ENCODE assay signal across 10 mouse cellular contexts in the genomic region with DNA sequence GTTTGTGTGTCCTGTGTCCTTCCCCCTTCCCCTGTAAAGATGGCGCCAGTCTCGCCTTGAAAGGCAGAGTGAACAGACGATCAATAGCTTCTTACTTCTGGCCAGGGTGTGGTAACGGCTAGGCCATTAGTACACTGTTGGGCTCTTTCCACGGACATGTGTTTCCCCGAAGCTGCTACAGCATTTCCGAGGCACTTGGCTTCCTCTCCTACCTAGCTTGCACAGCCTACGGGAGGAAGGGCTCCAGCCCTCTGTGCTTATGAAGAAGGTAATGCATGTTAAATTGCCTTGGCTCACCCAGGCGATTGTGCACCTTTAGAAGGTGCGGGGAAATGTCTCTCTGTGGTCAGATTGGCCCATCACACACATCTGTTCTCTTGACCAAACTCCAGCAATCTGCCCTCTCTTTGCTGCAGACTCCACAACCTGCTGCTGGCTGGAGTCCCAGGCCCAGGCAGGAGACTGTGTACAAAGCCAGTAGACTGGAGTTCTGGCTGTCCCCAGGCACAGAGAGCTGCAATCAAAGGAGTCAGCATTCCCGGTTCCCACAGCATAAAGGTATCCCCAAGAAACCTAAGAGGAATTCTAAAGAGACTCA.
A peak's percentile ranks its signal among the peaks of the same experiment; 100 is the strongest.
DNase-seq lines count a peak whose midpoint lies in the region; ATAC-seq and TF ChIP-seq lines count a peak whose summit lies in the region.
"Had no signal": no experiment of that assay in that cellular context is flagged by ENCODE, and none has a peak within 500 bp of the region (broad histone marks: within the 10 kb centered on the region; RNA-seq: fewer than 3 reads in every experiment).

No protein-coding gene starts in this region.

- no peak overlapping the region for H3K4me3 ChIP-seq in liver, adult 2 months (ENCODE audit: insufficient read depth, low read depth, low read length)
- no peak overlapping the region for H3K4me3 ChIP-seq in embryonic facial prominence, embryonic 10.5 days
- H3K4me3 ChIP-seq in limb, embryonic 14.5 days (replicated peaks; ENCODE audit: low read length) = no peak overlapping the region
- no peak overlapping the region for H3K4me3 ChIP-seq in heart, embryonic 10.5 days
- no peak overlapping the region for H3K4me3 ChIP-seq in lung, postnatal 0 days (ENCODE audit: low read depth, low read length)
- H3K4me3 ChIP-seq: megakaryocyte, embryonic 14.5 days had no signal

- TF ChIP-seq CTCF in liver, adult 2 months (IDR thresholded peaks at IDR 0.05; ENCODE audit: low read depth, low read length) = no peak
- TF ChIP-seq CTCF in lung, postnatal 0 days (IDR thresholded peaks at IDR 0.05) = no peak

- DNase-seq in liver, adult 2 months (ENCODE audit: extremely low read depth, low read depth, low spot score) = peak; percentile 70
- DNase-seq in liver = no peak
- DNase-seq in cerebellum, adult 11 months = peak; percentile 85
- DNase-seq in embryonic facial prominence, embryonic 10.5 days (ENCODE audit: low spot score) = no peak
- no peak for DNase-seq in limb, embryonic 14.5 days (ENCODE audit: low spot score)
- no peak for DNase-seq in heart, embryonic 10.5 days (ENCODE audit: low spot score)
- DNase-seq in lung, postnatal 0 days (ENCODE audit: low spot score) = no peak
- DNase-seq: thymus, adult 2 months had no signal

- no peaks in the 10 kb centered on the region; the same call in 1 of the 2 replicates for H3K4me1 ChIP-seq in liver, adult 2 months (ENCODE audit: control insufficient read depth, insufficient read depth, low read length)
- peaks cover 9% of the 10 kb centered on the region for H3K4me1 ChIP-seq in embryonic facial prominence, embryonic 10.5 days
- peaks cover 17% of the 10 kb centered on the region; the same call in 1 of the 2 replicates for H3K4me1 ChIP-seq in limb, embryonic 14.5 days (ENCODE audit: control insufficient read depth, insufficient read depth, low read length)
- H3K4me1 ChIP-seq in heart, embryonic 10.5 days = peaks cover 16% of the 10 kb centered on the region
- H3K4me1 ChIP-seq in lung, postnatal 0 days (ENCODE audit: insufficient read depth, low read depth, low read length) = no peaks in the 10 kb centered on the region
- H3K4me1 ChIP-seq: megakaryocyte, embryonic 14.5 days had no signal

- no peaks in the 10 kb centered on the region for H3K9me3 ChIP-seq in embryonic facial prominence, embryonic 10.5 days
- H3K9me3 ChIP-seq in limb, embryonic 14.5 days (ENCODE audit: control insufficient read depth, low read length) = no peaks in the 10 kb centered on the region
- no peaks in the 10 kb centered on the region for H3K9me3 ChIP-seq in heart, embryonic 10.5 days
- H3K9me3 ChIP-seq in lung, postnatal 0 days (ENCODE audit: low read length) = no peaks in the 10 kb centered on the region
- H3K9me3 ChIP-seq: megakaryocyte, embryonic 14.5 days had no signal

- no peak for TF ChIP-seq EP300 in lung, postnatal 0 days (IDR thresholded peaks at IDR 0.05)

- H3K36me3 ChIP-seq in liver, adult 2 months (ENCODE audit: control insufficient read depth, insufficient read depth, low read length) = no peaks in the 10 kb centered on the region
- H3K36me3 ChIP-seq in embryonic facial prominence, embryonic 10.5 days (replicated peaks) = no peaks in the 10 kb centered on the region
- no peaks in the 10 kb centered on the region for H3K36me3 ChIP-seq in limb, embryonic 14.5 days (ENCODE audit: control insufficient read depth, insufficient read depth, low read length)
- no peaks in the 10 kb centered on the region for H3K36me3 ChIP-seq in heart, embryonic 10.5 days
- H3K36me3 ChIP-seq in lung, postnatal 0 days (ENCODE audit: insufficient read depth, low read length) = no peaks in the 10 kb centered on the region

- no peak overlapping the region for H3K27ac ChIP-seq in liver, adult 2 months (replicated peaks; ENCODE audit: insufficient read depth, low read depth, low read length)
- 0 out of 2 replicates have a peak overlapping the region, but pooled peaks have one; percentile 26 for H3K27ac ChIP-seq in embryonic facial prominence, embryonic 10.5 days (replicated peaks)
- H3K27ac ChIP-seq in limb, embryonic 14.5 days (replicated peaks; ENCODE audit: low read depth, low read length) = no peak overlapping the region
- no peak overlapping the region; the same call in 1 of the 2 replicates for H3K27ac ChIP-seq in heart, embryonic 10.5 days
- no peak overlapping the region for H3K27ac ChIP-seq in lung, postnatal 0 days (ENCODE audit: low read length)

- no peaks in the 10 kb centered on the region for H3K27me3 ChIP-seq in liver, adult 2 months (ENCODE audit: control insufficient read depth, insufficient read depth, low read length)
- H3K27me3 ChIP-seq in embryonic facial prominence, embryonic 10.5 days (replicated peaks; ENCODE audit: low read depth, poor library complexity, severe bottlenecking) = no peaks in the 10 kb centered on the region
- H3K27me3 ChIP-seq in limb, embryonic 14.5 days (ENCODE audit: control insufficient read depth, insufficient read depth, low read length) = no peaks in the 10 kb centered on the region
- H3K27me3 ChIP-seq in heart, embryonic 10.5 days (ENCODE audit: insufficient read depth, poor library complexity, severe bottlenecking) = no peaks in the 10 kb centered on the region
- H3K27me3 ChIP-seq in lung, postnatal 0 days (replicated peaks; ENCODE audit: insufficient read depth, low read length) = no peaks in the 10 kb centered on the region

- WGBS in liver, adult 2 months = 26% methylated on average over 11 of the region's 11 CpGs
- 79% methylated on average over 11 of the region's 11 CpGs for WGBS in embryonic facial prominence, embryonic 10.5 days
- WGBS in limb, embryonic 14.5 days = 48% methylated on average over 11 of the region's 11 CpGs
- 74% methylated on average over 11 of the region's 11 CpGs for WGBS in heart, embryonic 10.5 days
- 75% methylated on average over 11 of the region's 11 CpGs for WGBS in lung, postnatal 0 days

- TF ChIP-seq POLR2A in liver, adult 2 months (IDR thresholded peaks at IDR 0.05; ENCODE audit: extremely low read depth, insufficient read depth, low read length) = no peak
- no peak for TF ChIP-seq POLR2A in limb, embryonic 14.5 days (IDR thresholded peaks at IDR 0.05; ENCODE audit: borderline replicate concordance, extremely low read depth, insufficient read depth, insufficient read length)

- no peaks in the 10 kb centered on the region for H3K79me2 ChIP-seq in liver, adult 2 months (ENCODE audit: control insufficient read depth, insufficient read depth, low read length)

- no peak overlapping the region for H3K4me2 ChIP-seq in limb, embryonic 14.5 days (replicated peaks; ENCODE audit: low read depth, low read length, severe bottlenecking)
- H3K4me2 ChIP-seq in lung, postnatal 0 days (replicated peaks; ENCODE audit: low read depth, low read length) = no peak overlapping the region
- H3K4me2 ChIP-seq: heart, embryonic 11.5 days had no signal

- no peak overlapping the region for H3K9ac ChIP-seq in liver, adult 2 months (ENCODE audit: low read depth, low read length)
- H3K9ac ChIP-seq in limb, embryonic 14.5 days (ENCODE audit: low read depth, low read length, severe bottlenecking) = no peak overlapping the region
- no peak overlapping the region for H3K9ac ChIP-seq in lung, postnatal 0 days (replicated peaks; ENCODE audit: low read depth)

- ATAC-seq in limb, embryonic 14.5 days (ENCODE audit: low FRiP score, low read depth) = peak; percentile 34
- ATAC-seq in lung, postnatal 0 days = no peak

Comparison
In these comparisons a context has a peak if more than half of its experiments do, and no peak if none do; other contexts are left out.
1. DNase-seq: peak in liver, adult 2 months (single experiment) and cerebellum, adult 11 months (single experiment); none in liver (single experiment), embryonic facial prominence, embryonic 10.5 days (single experiment), limb, embryonic 14.5 days (single experiment), heart, embryonic 10.5 days (single experiment) and lung, postnatal 0 days (single experiment).